Comparison of ENCODE assay signal across 8 mouse cellular contexts in the genomic region with DNA sequence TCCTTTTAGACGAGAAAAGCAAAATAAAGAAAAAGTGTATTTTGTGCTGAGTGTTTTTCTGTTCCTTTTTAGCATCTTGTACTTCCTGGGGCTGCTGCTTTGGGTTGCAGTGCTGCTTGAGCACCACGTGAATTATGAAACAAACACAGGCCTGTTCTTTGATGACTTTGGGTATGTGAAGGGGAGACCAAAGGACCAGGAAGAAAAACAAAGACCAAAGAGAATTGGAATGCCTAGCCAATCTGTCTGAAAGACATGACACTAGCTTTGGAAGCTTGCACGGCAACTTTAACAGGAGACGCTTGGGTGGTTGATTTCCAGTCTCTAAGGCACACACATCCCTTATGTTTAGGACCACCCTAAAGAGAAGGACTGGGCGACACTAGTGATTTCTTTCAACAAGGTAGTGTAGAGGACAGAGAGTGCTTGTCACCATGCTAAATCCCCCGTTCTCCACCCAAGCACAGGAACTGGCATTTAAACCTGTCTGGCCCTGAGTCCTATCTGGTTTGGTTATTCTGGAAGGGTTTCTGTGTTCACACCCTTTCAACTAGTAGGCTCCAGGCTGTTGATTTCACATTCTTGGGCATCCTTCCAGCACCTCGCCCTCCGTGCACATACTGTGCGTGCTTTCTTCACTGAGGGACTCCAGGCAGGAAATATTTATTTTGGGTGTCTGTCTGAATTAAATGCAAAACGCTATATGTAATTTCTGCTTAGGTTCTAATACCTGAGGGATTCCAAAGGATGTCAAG. TPM values are rescaled to one million over a fixed set of nuclear protein-coding genes. Genes with fewer than 3 reads are reported as not detected.
DNase-seq lines count a peak whose midpoint lies in the region; ATAC-seq and TF ChIP-seq lines count a peak whose summit lies in the region.

No protein-coding gene starts in this region.

- peak; percentile 38; the same call in 1 of the 2 replicates for ATAC-seq in hindbrain, embryonic 13.5 days (ENCODE audit: low FRiP score)

- H3K27me3 ChIP-seq in hindbrain, embryonic 13.5 days = no peaks in the 10 kb centered on the region

- H3K9me3 ChIP-seq in hindbrain, embryonic 13.5 days = no peaks in the 10 kb centered on the region

- no peak overlapping the region for H3K9ac ChIP-seq in hindbrain, embryonic 13.5 days

- no peaks in the 10 kb centered on the region for H3K36me3 ChIP-seq in hindbrain, embryonic 13.5 days

- DNase-seq in left cerebral cortex, postnatal 14 days (ENCODE audit: low spot score in 2 of 2) = peak; percentile 34 to 37
- no peak for DNase-seq in left cerebral cortex, adult 11 months (ENCODE audit: low spot score)
- DNase-seq in gastrocnemius, adult 2 months = peak; percentile 76
- DNase-seq in lung, adult 18-20 months = peak; percentile 89 to 90
- peak; percentile 26 for DNase-seq in right cerebral cortex, postnatal 14 days
- DNase-seq in frontal cortex, postnatal 10 days (ENCODE audit: low spot score in 2 of 2) = no peak
- DNase-seq in layer of hippocampus, adult 18-20 months (ENCODE audit: low spot score in 2 of 2) = no peak

- intact Hi-C loops in left cerebral cortex, postnatal 14 days (cut with DNase I) = no loop called here
- intact Hi-C loops in gastrocnemius, adult 2 months (cut with DNase I) = no loop called here

- H3K4me2 ChIP-seq in hindbrain, embryonic 13.5 days = no peak overlapping the region

- TF ChIP-seq CTCF in gastrocnemius, adult 2 months (IDR thresholded peaks at IDR 0.05) = no peak

- H3K27ac ChIP-seq in gastrocnemius, adult 2 months = peak overlapping the region; percentile 74
- peak overlapping the region; percentile 74 for H3K27ac ChIP-seq in hindbrain, embryonic 13.5 days

- 47% methylated on average over 10 of the region's 10 CpGs for WGBS in hindbrain, embryonic 13.5 days

- H3K4me1 ChIP-seq in hindbrain, embryonic 13.5 days (replicated peaks) = peaks cover 26% of the 10 kb centered on the region

- H3K4me3 ChIP-seq in gastrocnemius, adult 2 months = peak overlapping the region; percentile 14
- no peak overlapping the region for H3K4me3 ChIP-seq in hindbrain, embryonic 13.5 days

RNA-seq across cellular contexts. Expression of a gene that starts 59.9 kb away (rescaled TPM):
- 10 to 100 TPM; 32.1 to 35.0 TPM for total RNA-seq in left cerebral cortex, postnatal 14 days (2021)
- total RNA-seq in gastrocnemius, adult 2 months (2021) = 10 to 100 TPM; 62.2 to 83.0 TPM
- polyA plus RNA-seq in hindbrain, embryonic 13.5 days (2015; fragmentation: Nextera tagmentation; extraction: Ambion mirVana) = 123 and 129 TPM in 2 replicates
- 10 to 100 TPM; 40.5 to 41.4 TPM for total RNA-seq in layer of hippocampus, adult 18-20 months (2021)

Comparison
In these comparisons a context has a peak if more than half of its experiments do, and no peak if none do; other contexts are left out.
1. DNase-seq: peak in left cerebral cortex, postnatal 14 days (2 of 2), gastrocnemius, adult 2 months (single experiment), lung, adult 18-20 months (2 of 2) and right cerebral cortex, postnatal 14 days (single experiment); none in left cerebral cortex, adult 11 months (single experiment), frontal cortex, postnatal 10 days (0 of 2) and layer of hippocampus, adult 18-20 months (0 of 2).